Mouse (Mus musculus) embryonic fibroblast, embryonic 13.5 days (primary cell): ENCODE measurements at regions not wholly inside any gene's neighbourhood (a gene's known extent, or its start where the extent isn't known, plus 50 kb on each side); places are given as distances from the start of the nearest gene placed in this dataset.

Experiments used
- CTCF ChIP-seq: IDR thresholded peaks from 2 replicates; pipeline ENCODE4 v1.5.1; 2011; ENCODE audit warnings: mild to moderate bottlenecking, control low read depth, low read length, moderate library complexity, borderline replicate concordance; ENCODE audit not compliant: insufficient read depth
- POLR2A ChIP-seq: IDR thresholded peaks from 2 replicates; pipeline ENCODE4 v1.6.1; 2011; ENCODE audit warnings: low read depth, mild to moderate bottlenecking, control low read depth, low read length, moderate library complexity

- TF ChIP-seq CTCF, result peak; percentile 40; the same call in 1 of the 2 replicates
- TF ChIP-seq POLR2A, result no peak
Measured at GRCm38 (mm10) chr11:3594574-3594973, 54.2 kb upstream of the Smtn start.
